Mouse (Mus musculus) urinary bladder, postnatal 0 days (tissue): ENCODE results near the gene Egfem1. TPM values are rescaled to one million over a fixed set of nuclear protein-coding genes. Genes with fewer than 3 reads are reported as not detected.

ENCODE experiments used
- microRNA counts: library from miRNA; unstranded; fragments of <30 nt; microRNA quantifications from one replicate; lab custom pipeline; 2016
- microRNA-seq: library from miRNA; unstranded; fragments of <30 nt; microRNA quantifications from one replicate; pipeline ENCODE4, GENCODE M21; 2016
- polyA plus RNA-seq: library from polyadenylated mRNA; unstranded; fragments of >200 nt; fragmentation: Nextera tagmentation; extraction: Ambion mirVana; gene quantifications from 2 replicates; pipeline ENCODE4 v1.2.1, GENCODE M21; 2015

Egfem1 gene
- 0.24 and 0.60 TPM in 2 replicates for polyA plus RNA-seq

DNA sequence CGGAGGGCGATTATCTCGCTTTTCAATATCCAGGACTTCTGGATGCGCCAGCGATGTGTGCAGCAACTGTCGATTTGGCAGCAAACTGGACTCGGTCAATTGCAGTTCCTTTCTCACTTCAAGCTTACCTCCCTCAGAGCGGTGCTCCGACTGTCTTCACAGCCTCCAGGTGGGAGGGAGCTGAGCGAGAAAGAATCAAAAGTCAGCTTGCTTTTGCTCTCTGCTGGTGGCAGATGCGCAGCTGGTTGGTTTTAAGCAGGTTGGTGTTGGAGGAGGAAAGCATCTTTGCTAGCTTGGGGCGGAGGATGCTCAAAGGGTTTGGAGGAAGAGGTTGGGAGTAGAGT is at the start of gene Egfem1:
Gene Egfem1, plus strand, starts transcription at position 72 of the 344 bp plus-strand sequence.

MicroRNA genes within 50 kb of the gene (microRNA counts, 519-probe panel; counts per million panel counts)
- not detected for microRNA mmu-miR-551b (lab: Ali Mortazavi, UCI)

Small RNA genes lying within 50 kb of the gene (microRNA-seq; reads per million reads assigned to microRNA genes)
- gene Mir21b, result not detected
- gene Mir551b, result not detected

Other genes starting within 250 kb of the Egfem1 start
- not detected in 2 replicates for gene Gm1527, start 189.4 kb upstream of the Egfem1 start, polyA plus RNA-seq